Mouse (Mus musculus) megakaryocyte, embryonic 14.5 days (primary cell): Measurements from ENCODE around the gene Ush2a. TPM values are rescaled to one million over a fixed set of nuclear protein-coding genes. Genes with fewer than 3 reads are reported as not detected.

Experiments
- H3K27me3 ChIP-seq: replicated peaks from 2 replicates; pipeline ENCODE3; 2012; ENCODE audit warnings: inconsistent platforms
- H3K36me3 ChIP-seq: replicated peaks from 2 replicates; pipeline ENCODE3; 2012; ENCODE audit warnings: low read length, inconsistent platforms, mixed read lengths
- H3K4me1 ChIP-seq: 2 replicates; pipeline ENCODE4 v1.6.1; 2012; ENCODE audit warnings: inconsistent platforms
- H3K4me3 ChIP-seq: replicated peaks from 2 replicates; pipeline ENCODE3; 2012; ENCODE audit warnings: moderate library complexity, mild to moderate bottlenecking, inconsistent platforms
- H3K9me3 ChIP-seq: 2 replicates; pipeline ENCODE4 v1.6.1; 2012; ENCODE audit warnings: inconsistent platforms
- FLI1 ChIP-seq: IDR thresholded peaks from 2 replicates; pipeline ENCODE4 v1.6.1; 2012; ENCODE audit warnings: low read length, inconsistent platforms, mixed read lengths
- GATA1 ChIP-seq: IDR thresholded peaks from 3 replicates; pipeline ENCODE4 v1.6.1; 2012; ENCODE audit warnings: mixed read lengths, low read length, inconsistent platforms, borderline replicate concordance
- polyA plus RNA-seq: library from polyadenylated mRNA; stranded (reverse); fragments of >175 nt; gene quantifications from 2 replicates; pipeline ENCODE4 v1.2.3, GENCODE M21; 2012; ENCODE audit warnings: low replicate concordance; ENCODE audit not compliant: insufficient read depth

Ush2a gene
- polyA plus RNA-seq, 1 experiment, result not detected

- Histone ChIP-seq H3K27me3 (no peaks in the 10 kb centered on the region), H3K4me3 (no peak overlapping the region), H3K36me3 (no peaks in the 10 kb centered on the region), H3K4me1 (no peaks in the 10 kb centered on the region; the same call in 1 of the 2 replicates), H3K9me3 (peaks cover 16% of the 10 kb centered on the region)
- no peak for TF ChIP-seq FLI1
- no peak for TF ChIP-seq GATA1
These were observed 424.5 kb downstream of the Ush2a start for GRCm38 (mm10) chr1:188686362-188686761.

GRCm38 (mm10) chr1:188696295-188696694 lies 434.5 kb downstream of the Ush2a start:
- TF ChIP-seq FLI1, result no peak
- TF ChIP-seq GATA1, result no peak
- Histone ChIP-seq H3K4me1 (no peaks in the 10 kb centered on the region), H3K27me3 (no peaks in the 10 kb centered on the region), H3K9me3 (peaks cover 25% of the 10 kb centered on the region), H3K36me3 (no peaks in the 10 kb centered on the region), H3K4me3 (no peak overlapping the region)

GRCm38 (mm10) chr1:188708176-188708575 lies 446.4 kb downstream of the Ush2a start:
- Histone ChIP-seq H3K9me3 (peaks cover 19% of the 10 kb centered on the region), H3K4me3 (no peak overlapping the region), H3K36me3 (no peaks in the 10 kb centered on the region), H3K4me1 (no peaks in the 10 kb centered on the region), H3K27me3 (no peaks in the 10 kb centered on the region)
- TF ChIP-seq FLI1 (no peak), GATA1 (no peak)

GRCm38 (mm10) chr1:188708694-188709093 lies 446.9 kb downstream of the Ush2a start:
- no peaks in the 10 kb centered on the region for H3K36me3 ChIP-seq
- no peaks in the 10 kb centered on the region for H3K27me3 ChIP-seq
- TF ChIP-seq FLI1, result no peak
- no peak for TF ChIP-seq GATA1
- no peaks in the 10 kb centered on the region for H3K4me1 ChIP-seq
- H3K4me3 ChIP-seq, result no peak overlapping the region
- H3K9me3 ChIP-seq, result peaks cover 19% of the 10 kb centered on the region

GRCm38 (mm10) chr1:188714131-188714530 lies 452.3 kb downstream of the Ush2a start:
- Histone ChIP-seq H3K4me1 (no peaks in the 10 kb centered on the region), H3K9me3 (peaks cover 21% of the 10 kb centered on the region), H3K27me3 (no peaks in the 10 kb centered on the region), H3K36me3 (no peaks in the 10 kb centered on the region), H3K4me3 (no peak overlapping the region)
- TF ChIP-seq GATA1, result no peak
- TF ChIP-seq FLI1, result no peak

- no peak overlapping the region for H3K4me3 ChIP-seq
- no peaks in the 10 kb centered on the region for H3K4me1 ChIP-seq
- no peaks in the 10 kb centered on the region for H3K36me3 ChIP-seq
- no peaks in the 10 kb centered on the region for H3K27me3 ChIP-seq
- TF ChIP-seq GATA1 (no peak), FLI1 (no peak)
- peaks cover 19% of the 10 kb centered on the region for H3K9me3 ChIP-seq
These were observed 453.1 kb downstream of the Ush2a start for GRCm38 (mm10) chr1:188714941-188715340.

GRCm38 (mm10) chr1:188716886-188717285 lies 455.1 kb downstream of the Ush2a start:
- Histone ChIP-seq H3K27me3 (no peaks in the 10 kb centered on the region), H3K4me3 (no peak overlapping the region), H3K9me3 (peaks cover 13% of the 10 kb centered on the region), H3K4me1 (no peaks in the 10 kb centered on the region), H3K36me3 (no peaks in the 10 kb centered on the region)
- TF ChIP-seq GATA1, result no peak

GRCm38 (mm10) chr1:188725122-188725995 lies 463.5 kb downstream of the Ush2a start:
- no peaks in the 10 kb centered on the region for H3K4me1 ChIP-seq
- no peaks in the 10 kb centered on the region for H3K36me3 ChIP-seq
- H3K4me3 ChIP-seq, result no peak overlapping the region
- TF ChIP-seq FLI1 (no peak), GATA1 (no peak)
- peaks cover 25% of the 10 kb centered on the region for H3K9me3 ChIP-seq
- H3K27me3 ChIP-seq, result no peaks in the 10 kb centered on the region

GRCm38 (mm10) chr1:188726937-188727336 lies 465.1 kb downstream of the Ush2a start:
- H3K36me3 ChIP-seq, result no peaks in the 10 kb centered on the region
- no peaks in the 10 kb centered on the region for H3K4me1 ChIP-seq
- H3K27me3 ChIP-seq, result no peaks in the 10 kb centered on the region
- TF ChIP-seq FLI1 (no peak), GATA1 (no peak)
- H3K9me3 ChIP-seq, result peaks cover 25% of the 10 kb centered on the region
- H3K4me3 ChIP-seq, result no peak overlapping the region

GRCm38 (mm10) chr1:188728625-188729024 lies 466.8 kb downstream of the Ush2a start:
- peaks cover 27% of the 10 kb centered on the region for H3K9me3 ChIP-seq
- H3K27me3 ChIP-seq, result no peaks in the 10 kb centered on the region
- H3K4me3 ChIP-seq, result no peak overlapping the region
- no peaks in the 10 kb centered on the region for H3K4me1 ChIP-seq
- H3K36me3 ChIP-seq, result no peaks in the 10 kb centered on the region
- TF ChIP-seq GATA1 (no peak), FLI1 (no peak)
